Mouse (Mus musculus) gastrocnemius, adult 8-10 months (tissue): ENCODE measurements around the gene Pafah2. TPM values are rescaled to one million over a fixed set of nuclear protein-coding genes. Genes with fewer than 3 reads are reported as not detected.

Experiments used
- DNase-seq, 2 experiments: peaks; one replicate each; pipeline ENCODE4 v3.0.0; 2022; ENCODE audit warnings: low spot score in 2 of 2
- total RNA-seq, 4 experiments: library from RNA; stranded (reverse); gene quantifications; 2 replicates each; pipeline ENCODE4 v1.2.4; 2022

The Pafah2 gene
- total RNA-seq, result 1 to 10 TPM; 2.2 to 2.8 (median 2.5) TPM

DNA sequence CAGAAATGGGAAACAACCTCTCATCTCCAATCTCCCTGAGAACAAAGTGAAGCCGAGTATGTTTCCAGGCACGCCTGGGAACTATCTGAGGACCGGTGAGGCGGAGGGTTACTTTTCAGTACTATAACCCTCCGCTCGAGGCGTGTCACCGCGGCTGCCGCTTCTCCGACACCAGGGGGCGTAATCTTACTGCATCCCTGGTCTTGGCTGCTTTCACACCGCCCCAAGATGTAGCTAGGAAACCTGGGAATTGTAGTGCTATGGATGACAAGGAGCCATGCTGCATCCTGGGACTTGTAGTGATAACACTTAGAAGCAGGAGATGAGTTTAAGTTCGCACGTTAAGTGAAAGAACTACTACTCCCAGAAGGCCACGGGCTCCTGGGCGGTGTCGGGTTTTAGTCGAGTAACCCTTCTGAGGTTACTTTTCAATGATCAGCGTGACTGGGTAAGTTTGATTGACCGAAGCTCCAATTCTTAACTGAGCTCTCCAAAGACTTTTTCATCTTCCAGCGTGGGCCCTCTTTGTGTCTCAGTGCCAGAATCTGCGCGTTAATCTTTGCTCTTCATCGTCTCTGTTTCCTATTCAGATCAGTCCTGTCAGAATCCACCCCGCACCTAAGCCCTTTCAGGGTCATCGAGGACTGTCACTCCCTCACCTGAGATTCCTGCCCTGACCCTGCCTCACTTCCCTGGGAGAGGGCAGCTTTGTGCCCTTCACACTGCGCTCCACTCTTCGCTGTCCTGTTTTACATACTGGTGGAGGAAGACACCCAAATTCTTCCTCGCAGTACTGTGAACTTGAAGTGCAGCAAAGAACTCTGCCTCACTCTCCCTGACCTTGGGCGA lies at the start of gene Pafah2:
Gene Pafah2 (plus strand): TSS at position 344 of the 849 bp plus-strand sequence.
- DNase-seq, result peak; percentile 90 to 91

DNA sequence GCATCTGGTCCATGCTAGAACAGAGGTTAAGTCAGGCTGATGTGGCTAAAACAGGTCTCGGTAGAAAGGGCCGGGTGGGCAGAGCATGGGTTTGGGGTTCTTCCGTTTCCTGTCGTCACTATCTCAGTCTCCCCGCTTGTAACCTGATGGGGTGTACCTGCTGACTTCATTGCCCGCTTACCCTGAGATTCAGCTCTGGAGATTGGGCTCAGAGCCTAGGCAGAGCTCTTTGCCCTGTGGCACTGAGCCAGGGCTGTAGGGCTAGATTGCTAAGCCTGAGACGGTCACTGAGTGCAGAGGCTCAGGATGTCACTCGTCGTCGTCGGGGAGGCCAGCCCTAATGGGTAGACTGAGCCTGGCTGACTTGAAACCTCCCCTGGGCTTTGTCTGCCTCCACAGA lies 48.0 kb upstream of the Pafah2 start:
- DNase-seq, result peak in 1 of 2 experiments; percentile 46

DNA sequence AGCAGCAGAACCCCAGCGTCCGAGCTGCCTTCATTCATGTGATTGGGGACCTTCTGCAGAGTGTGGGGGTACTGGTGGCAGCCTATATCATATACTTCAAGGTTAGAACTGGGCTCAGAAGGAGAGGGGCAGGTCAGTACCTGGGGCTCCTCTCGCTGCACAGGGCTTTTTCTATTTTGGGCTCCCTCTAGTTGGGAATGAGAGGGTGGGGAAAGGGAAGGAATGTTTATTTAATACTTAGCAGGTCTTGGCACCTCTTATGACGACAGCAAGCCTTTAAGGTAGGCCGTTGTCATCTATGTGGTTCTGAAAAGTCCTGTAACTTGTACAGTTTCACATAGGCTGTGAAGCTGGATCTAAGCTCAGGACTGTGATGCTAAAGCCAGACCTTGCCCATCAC lies 47.6 kb upstream of the Pafah2 start:
- no peak for DNase-seq

- no peak for DNase-seq
Measured at GRCm38 (mm10) chr4:134349829-134350228, 46.3 kb upstream of the Pafah2 start.

DNA sequence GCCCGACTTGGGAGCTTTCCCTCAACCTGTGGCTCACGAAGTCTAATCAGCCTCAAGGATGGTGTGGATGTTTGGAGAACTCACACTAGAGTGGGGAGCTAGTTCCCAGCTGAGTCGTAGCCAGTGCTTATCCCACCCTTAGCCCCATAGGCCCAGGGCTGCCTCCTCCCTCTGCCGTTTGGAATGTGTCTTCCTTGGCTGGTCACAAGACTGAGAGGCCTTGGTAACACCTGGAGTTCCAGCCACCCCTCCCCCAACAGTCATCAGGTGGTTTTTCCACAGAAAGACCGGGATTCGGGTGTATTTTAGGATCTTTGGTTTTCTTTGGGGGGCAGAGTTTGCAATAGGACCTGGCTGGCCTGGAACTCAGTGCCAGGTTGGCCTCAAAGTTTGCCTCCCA lies 45.5 kb upstream of the Pafah2 start:
- DNase-seq, result no peak

GRCm38 (mm10) chr4:134351329-134352260 lies 44.5 kb upstream of the Pafah2 start:
- no peak for DNase-seq

- DNase-seq, result peak in 1 of 2 experiments; percentile 12
Measured at GRCm38 (mm10) chr4:134352261-134352707, 43.8 kb upstream of the Pafah2 start.

- DNase-seq, result no peak
Measured at GRCm38 (mm10) chr4:134352929-134353328, 43.2 kb upstream of the Pafah2 start.

- DNase-seq, result no peak
Measured at GRCm38 (mm10) chr4:134353527-134354409, 42.4 kb upstream of the Pafah2 start.

- DNase-seq, result peak; percentile 82 to 85
Measured at GRCm38 (mm10) chr4:134355841-134356452, 40.2 kb upstream of the Pafah2 start.

DNA sequence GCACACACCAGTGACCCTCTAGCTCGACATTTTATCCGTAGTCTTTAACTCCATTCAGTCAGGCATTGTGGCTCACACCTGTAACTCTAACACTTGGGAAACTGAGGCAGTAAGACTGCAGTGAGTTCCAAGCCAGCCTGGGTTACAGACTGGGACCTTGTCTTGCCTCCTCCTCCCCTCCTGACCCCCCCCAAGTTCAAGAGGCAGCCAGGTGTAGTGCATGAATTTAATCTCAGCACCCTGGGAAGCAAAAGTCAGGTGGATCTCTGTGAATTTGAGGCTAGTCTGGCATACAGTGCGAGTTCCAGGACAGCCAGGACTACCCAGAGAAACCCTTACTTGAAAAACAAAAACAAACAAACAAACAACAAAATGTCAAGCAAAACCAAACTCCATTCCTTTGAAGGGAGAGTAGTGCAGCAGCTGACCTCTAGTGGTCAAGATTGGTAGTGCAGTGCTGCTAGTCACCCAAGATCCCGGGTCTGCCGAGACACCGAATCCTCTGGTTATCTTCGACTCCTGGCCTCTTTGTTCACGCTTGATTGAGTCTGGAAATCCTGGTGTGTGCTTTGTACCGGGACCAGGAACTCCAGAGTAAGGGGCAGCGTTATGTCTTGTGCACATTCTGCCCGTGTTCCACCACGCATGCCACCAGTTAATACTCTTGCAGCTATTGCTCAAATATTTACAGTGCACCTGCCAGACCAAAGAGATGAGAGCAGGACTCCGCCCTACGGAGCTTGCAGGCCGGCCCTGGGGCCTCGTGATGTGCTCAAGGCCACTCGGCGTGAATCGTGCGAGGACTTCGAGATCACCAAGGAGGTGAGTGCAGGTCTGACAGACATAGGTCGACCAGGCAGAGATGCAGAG lies 39.3 kb upstream of the Pafah2 start:
- peak; percentile 55 to 70 for DNase-seq

GRCm38 (mm10) chr4:134357461-134357771 lies 38.7 kb upstream of the Pafah2 start:
- no peak for DNase-seq

- DNase-seq, result no peak
Measured at GRCm38 (mm10) chr4:134359649-134360048, 36.5 kb upstream of the Pafah2 start.

GRCm38 (mm10) chr4:134361215-134361614 lies 34.9 kb upstream of the Pafah2 start:
- DNase-seq, result no peak

DNA sequence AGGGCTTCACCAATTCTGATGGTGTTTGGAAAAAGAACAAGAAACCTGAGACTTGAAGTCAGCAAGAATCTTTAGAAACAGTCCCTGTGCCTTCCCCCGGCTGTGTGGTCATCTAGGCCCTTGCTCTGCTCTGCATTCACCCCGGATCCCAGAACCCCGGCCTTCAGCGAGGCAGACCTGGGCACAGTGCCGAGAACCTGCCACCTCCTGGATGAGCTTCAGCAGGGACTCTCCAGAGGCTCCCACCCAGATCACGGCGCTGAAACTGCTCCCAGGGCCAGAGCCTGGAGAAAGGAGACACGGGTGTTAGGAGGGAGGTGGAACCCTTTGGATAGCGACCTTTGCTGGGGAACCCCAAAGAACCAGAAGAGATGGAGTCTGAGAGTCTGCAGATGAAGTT lies 34.0 kb upstream of the Pafah2 start:
- no peak for DNase-seq

- DNase-seq, result no peak
Measured at GRCm38 (mm10) chr4:134362586-134362985, 33.5 kb upstream of the Pafah2 start.

- no peak for DNase-seq
Measured at GRCm38 (mm10) chr4:134365280-134365679, 30.8 kb upstream of the Pafah2 start.

DNA sequence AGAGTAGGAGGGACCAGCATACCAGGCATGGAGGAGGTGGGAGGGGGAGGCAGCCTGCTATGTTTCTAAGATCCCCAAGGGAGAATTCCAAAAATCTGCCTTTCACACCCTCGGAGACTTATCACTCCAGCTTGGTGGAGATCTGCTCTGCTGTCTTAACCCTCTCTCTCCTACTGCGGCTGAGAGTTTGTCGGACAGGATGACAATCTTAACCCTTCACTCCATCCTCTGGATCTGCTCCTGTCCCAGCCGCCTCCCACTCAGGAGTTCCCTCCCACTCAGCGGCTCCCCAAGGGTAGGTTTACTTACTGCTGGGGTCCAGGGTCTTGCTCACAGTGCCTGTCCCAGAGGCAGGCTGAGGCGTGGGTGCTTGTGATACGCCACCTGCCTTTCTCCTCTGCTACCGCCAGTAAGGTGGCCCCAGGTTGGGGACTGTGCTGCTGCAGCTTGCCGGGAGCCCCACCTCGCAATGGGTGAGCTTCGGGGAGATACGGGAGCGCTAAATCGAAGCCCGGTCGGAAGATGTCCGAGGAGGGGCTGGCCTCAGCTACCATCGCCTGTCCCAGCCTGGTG lies 25.4 kb upstream of the Pafah2 start:
- no peak for DNase-seq

DNA sequence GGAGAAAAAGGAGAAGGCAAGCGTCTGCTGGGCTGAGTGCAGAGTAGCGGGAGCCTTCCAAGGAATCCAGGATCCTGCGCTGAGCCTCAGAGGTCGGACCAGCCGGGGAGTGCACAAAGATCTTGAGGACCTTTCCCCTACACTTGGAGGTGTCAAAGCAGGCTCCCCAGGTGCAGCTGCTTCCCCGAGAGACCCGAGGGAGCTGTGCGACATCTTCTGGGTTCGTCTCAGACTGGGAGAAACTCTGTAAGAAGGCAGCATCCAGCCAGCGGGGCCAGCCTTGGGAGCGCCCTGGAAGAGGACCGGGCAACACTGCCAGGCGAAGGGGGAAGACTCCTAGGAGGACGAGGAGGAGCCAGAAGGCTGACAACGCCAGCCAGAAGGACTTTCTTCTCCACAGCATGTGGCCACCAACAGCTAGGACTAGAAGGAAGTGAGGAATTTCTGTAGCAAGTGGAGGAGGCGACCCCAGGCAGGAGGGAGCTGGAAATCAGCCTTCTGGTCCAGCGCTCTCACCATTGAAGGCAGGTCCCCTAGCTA lies 24.7 kb upstream of the Pafah2 start:
- peak in 1 of 2 experiments; percentile 26 for DNase-seq
